Mouse (Mus musculus): ENCODE data around the gene Lin9. TPM values are rescaled to one million over a fixed set of nuclear protein-coding genes. Genes with fewer than 3 reads are reported as not detected.

Gene Lin9
- polyA plus RNA-seq (2015; fragmentation: Nextera tagmentation; extraction: Ambion mirVana): 5.6 TPM in 2 replicates

- 0% methylated on average over 22 of the region's 47 CpGs for WGBS
- H3K4me1 ChIP-seq (ENCODE audit: insufficient read depth, low read depth, low read length): peaks cover 5% of the 10 kb centered on the region; the same call in 1 of the 2 replicates
Measured at GRCm38 (mm10) chr1:180641137-180641517, at the start of gene Lin9. TSS of gene Lin9 (plus strand) at chr1:180641150.

DNA sequence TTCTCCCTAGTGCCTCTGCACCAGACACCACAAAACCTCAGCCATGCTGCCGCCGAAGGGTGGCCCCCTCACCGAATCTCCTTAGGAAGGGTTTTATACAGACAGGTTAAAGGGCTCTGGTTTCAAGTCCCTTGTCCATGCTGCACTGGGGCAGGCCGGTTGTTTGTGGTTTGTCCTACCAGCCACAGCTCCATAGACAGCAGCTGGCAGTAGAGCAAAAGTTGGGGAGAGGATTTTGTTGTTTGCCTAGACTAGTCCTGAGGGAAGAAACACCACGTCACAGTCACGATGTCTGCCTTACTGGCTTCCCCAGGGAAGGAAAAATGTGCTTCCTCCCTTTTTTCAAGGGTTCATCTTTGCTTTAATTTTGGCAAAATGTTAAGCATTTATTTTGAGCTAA, 40.4 kb upstream of the Lin9 start:
- no peaks in the 10 kb centered on the region for H3K27me3 ChIP-seq (replicated peaks; ENCODE audit: insufficient read depth, low read length)
- H3K9ac ChIP-seq (replicated peaks; ENCODE audit: low read depth): no peak overlapping the region
- no peak overlapping the region for H3K4me2 ChIP-seq (replicated peaks; ENCODE audit: low read depth, low read length)
- peaks cover 30% of the 10 kb centered on the region for H3K36me3 ChIP-seq (ENCODE audit: insufficient read depth, low read length)
- TF ChIP-seq CTCF (IDR thresholded peaks at IDR 0.05) (no peak), EP300 (IDR thresholded peaks at IDR 0.05) (no peak)
- H3K4me1 ChIP-seq (ENCODE audit: insufficient read depth, low read depth, low read length): no peaks in the 10 kb centered on the region
- H3K4me3 ChIP-seq (ENCODE audit: low read depth, low read length): no peak overlapping the region
- 91% methylated on average over 6 of the region's 6 CpGs for WGBS
- DNase-seq (ENCODE audit: low spot score) (no peak), ATAC-seq (no peak)
- no peaks in the 10 kb centered on the region for H3K9me3 ChIP-seq (ENCODE audit: low read length)
- no peak overlapping the region for H3K27ac ChIP-seq (ENCODE audit: low read length)

More at GRCm38 (mm10) chr1:180641137-180641517, at the start of gene Lin9:
- TF ChIP-seq EP300 (IDR thresholded peaks at IDR 0.05): no peak
- Histone ChIP-seq H3K4me2 (replicated peaks; ENCODE audit: low read depth, low read length) (peak within 1 kb of the TSS; percentile 94), H3K9me3 (ENCODE audit: low read length) (no peaks in the 10 kb centered on the region), H3K9ac (replicated peaks; ENCODE audit: low read depth) (peak within 1 kb of the TSS; percentile 82), H3K27me3 (replicated peaks; ENCODE audit: insufficient read depth, low read length) (no peaks in the 10 kb centered on the region), H3K4me3 (ENCODE audit: low read depth, low read length) (peak within 1 kb of the TSS; percentile 98), H3K36me3 (ENCODE audit: insufficient read depth, low read length) (no peaks in the 10 kb centered on the region), H3K27ac (ENCODE audit: low read length) (peak within 1 kb of the TSS; percentile 77)
- DNase-seq (ENCODE audit: low spot score) (peak; percentile 96), ATAC-seq (peak; percentile 93)

GRCm38 (mm10) chr1:180601806-180602205, 39.1 kb upstream of the Lin9 start:
- ATAC-seq (no peak), DNase-seq (ENCODE audit: low spot score) (peak; percentile 28)
- no peak overlapping the region for H3K4me3 ChIP-seq (ENCODE audit: low read depth, low read length)
- TF ChIP-seq CTCF (IDR thresholded peaks at IDR 0.05) (no peak), EP300 (IDR thresholded peaks at IDR 0.05) (no peak)
- no peaks in the 10 kb centered on the region for H3K9me3 ChIP-seq (ENCODE audit: low read length)
- no peak overlapping the region for H3K9ac ChIP-seq (replicated peaks; ENCODE audit: low read depth)
- peaks cover 26% of the 10 kb centered on the region for H3K36me3 ChIP-seq (ENCODE audit: insufficient read depth, low read length)
- no peaks in the 10 kb centered on the region for H3K27me3 ChIP-seq (replicated peaks; ENCODE audit: insufficient read depth, low read length)
- no peak overlapping the region for H3K4me2 ChIP-seq (replicated peaks; ENCODE audit: low read depth, low read length)
- no peak overlapping the region for H3K27ac ChIP-seq (ENCODE audit: low read length)
- H3K4me1 ChIP-seq (ENCODE audit: insufficient read depth, low read depth, low read length): no peaks in the 10 kb centered on the region
- 76% methylated on average over 6 of the region's 6 CpGs for WGBS

DNA sequence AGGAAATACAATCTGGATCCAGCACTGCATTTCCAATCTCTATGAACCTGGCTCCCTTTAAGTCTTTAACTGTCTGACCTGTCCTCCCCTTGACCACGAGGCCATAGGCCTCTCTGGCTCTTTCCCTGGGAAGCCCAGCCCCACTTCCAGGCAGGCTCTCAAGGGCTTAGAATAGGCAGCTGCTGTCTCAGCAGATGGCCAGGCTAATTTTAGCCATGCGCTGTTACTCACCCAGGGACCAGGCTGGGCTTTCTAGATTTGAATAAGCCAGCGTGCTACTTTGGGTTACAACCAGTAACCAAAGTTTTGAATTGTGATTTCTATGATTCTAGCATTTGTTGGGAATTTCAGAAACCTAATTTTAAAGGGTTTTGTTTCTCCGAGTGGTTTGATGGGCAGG, 36.4 kb upstream of the Lin9 start:
- H3K9ac ChIP-seq (replicated peaks; ENCODE audit: low read depth): no peak overlapping the region
- WGBS: 68% methylated on average over 4 of the region's 4 CpGs
- TF ChIP-seq EP300 (IDR thresholded peaks at IDR 0.05) (no peak), CTCF (IDR thresholded peaks at IDR 0.05) (no peak)
- no peak overlapping the region for H3K4me3 ChIP-seq (ENCODE audit: low read depth, low read length)
- peaks cover 7% of the 10 kb centered on the region; the same call in 1 of the 2 replicates for H3K36me3 ChIP-seq (ENCODE audit: insufficient read depth, low read length)
- no peak for DNase-seq (ENCODE audit: low spot score)
- H3K27me3 ChIP-seq (replicated peaks; ENCODE audit: insufficient read depth, low read length): no peaks in the 10 kb centered on the region
- no peaks in the 10 kb centered on the region for H3K4me1 ChIP-seq (ENCODE audit: insufficient read depth, low read depth, low read length)
- H3K9me3 ChIP-seq (ENCODE audit: low read length): no peaks in the 10 kb centered on the region
- no peak overlapping the region for H3K27ac ChIP-seq (ENCODE audit: low read length)
- no peak overlapping the region for H3K4me2 ChIP-seq (replicated peaks; ENCODE audit: low read depth, low read length)
- no peak for ATAC-seq

- Histone ChIP-seq H3K4me2 (replicated peaks; ENCODE audit: low read depth, low read length) (no peak overlapping the region), H3K27me3 (replicated peaks; ENCODE audit: insufficient read depth, low read length) (no peaks in the 10 kb centered on the region), H3K4me1 (ENCODE audit: insufficient read depth, low read depth, low read length) (no peaks in the 10 kb centered on the region), H3K36me3 (ENCODE audit: insufficient read depth, low read length) (no peaks in the 10 kb centered on the region), H3K4me3 (ENCODE audit: low read depth, low read length) (no peak overlapping the region), H3K9me3 (ENCODE audit: low read length) (no peaks in the 10 kb centered on the region), H3K9ac (replicated peaks; ENCODE audit: low read depth) (no peak overlapping the region), H3K27ac (ENCODE audit: low read length) (no peak overlapping the region)
- WGBS: 37% methylated on average over 3 of the region's 3 CpGs
- ATAC-seq: no peak
- no peak for DNase-seq (ENCODE audit: low spot score)
- no peak for TF ChIP-seq CTCF (IDR thresholded peaks at IDR 0.05)
- TF ChIP-seq EP300 (IDR thresholded peaks at IDR 0.05): no peak
Measured at GRCm38 (mm10) chr1:180606106-180606505, 34.8 kb upstream of the Lin9 start.

DNA sequence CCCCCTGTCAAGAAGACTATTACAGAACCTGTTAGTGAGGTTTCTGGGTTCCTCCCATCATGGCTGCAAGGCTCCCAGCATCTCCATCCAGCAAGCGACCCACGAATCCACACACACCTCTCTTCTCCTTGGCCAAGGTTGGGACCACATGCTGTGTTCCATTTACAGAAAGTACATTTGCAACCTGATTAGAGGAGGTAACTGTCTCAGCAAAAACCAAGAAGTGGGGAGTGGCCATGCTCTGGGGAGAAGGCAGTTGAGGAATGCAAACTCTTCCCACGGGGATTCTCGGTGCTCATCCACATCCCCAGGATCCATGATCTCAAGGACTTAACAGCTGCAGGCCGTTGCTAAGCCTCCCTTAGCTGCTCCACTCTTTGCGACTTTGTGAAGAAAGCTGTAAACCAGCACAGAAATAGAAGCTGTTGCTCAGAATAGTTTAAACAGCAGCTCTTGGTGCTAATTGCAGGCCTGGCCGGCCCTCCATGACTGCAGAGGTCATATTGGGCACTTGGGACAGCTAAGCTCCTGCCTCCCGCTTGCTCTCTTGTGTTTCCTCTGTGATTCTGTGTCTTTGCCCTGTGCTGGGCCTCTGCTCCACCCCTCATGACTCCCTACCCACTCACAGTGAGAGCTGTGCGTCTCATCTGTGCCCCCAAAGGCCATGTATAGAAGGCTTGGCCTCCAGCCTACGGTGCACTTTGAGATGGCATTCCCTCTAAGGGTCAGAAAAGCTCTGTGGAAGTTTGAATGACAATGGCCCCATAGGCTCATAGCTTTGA, 34.0 kb upstream of the Lin9 start:
- TF ChIP-seq EP300 (IDR thresholded peaks at IDR 0.05): no peak
- TF ChIP-seq CTCF (IDR thresholded peaks at IDR 0.05): no peak
- no peak for DNase-seq (ENCODE audit: low spot score)
- 84% methylated on average over 10 of the region's 10 CpGs for WGBS

More for the DNA sequence above, 34.0 kb upstream of the Lin9 start:
- no peak overlapping the region for H3K9ac ChIP-seq (replicated peaks; ENCODE audit: low read depth)
- H3K4me1 ChIP-seq (ENCODE audit: insufficient read depth, low read depth, low read length): no peaks in the 10 kb centered on the region
- H3K27ac ChIP-seq (ENCODE audit: low read length): no peak overlapping the region
- H3K4me2 ChIP-seq (replicated peaks; ENCODE audit: low read depth, low read length): no peak overlapping the region
- no peak for ATAC-seq
- no peak overlapping the region for H3K4me3 ChIP-seq (ENCODE audit: low read depth, low read length)
- no peaks in the 10 kb centered on the region for H3K27me3 ChIP-seq (replicated peaks; ENCODE audit: insufficient read depth, low read length)
- H3K36me3 ChIP-seq (ENCODE audit: insufficient read depth, low read length): no peaks in the 10 kb centered on the region
- no peaks in the 10 kb centered on the region for H3K9me3 ChIP-seq (ENCODE audit: low read length)

Measured in lung, postnatal 0 days (tissue).